Mouse (Mus musculus) C2C12 (cell line): ENCODE results near the gene Yars. TPM values are rescaled to one million over a fixed set of nuclear protein-coding genes. Genes with fewer than 3 reads are reported as not detected.

Experiments used
- H3K27me3 ChIP-seq: one replicate; pipeline ENCODE4 v1.6.1; 2011; ENCODE audit not compliant: control insufficient read depth, insufficient read depth, insufficient read length
- H3K36me3 ChIP-seq: one replicate; pipeline ENCODE4 v1.6.1; 2011; ENCODE audit not compliant: control insufficient read depth, insufficient read depth
- H3K4me3 ChIP-seq: one replicate; pipeline ENCODE4 v1.5.1; 2011; ENCODE audit warnings: mild to moderate bottlenecking, control low read depth; ENCODE audit not compliant: poor library complexity, insufficient read depth, severe bottlenecking
- H3K79me2 ChIP-seq: one replicate; pipeline ENCODE4 v1.6.1; 2011; ENCODE audit not compliant: control insufficient read depth, insufficient read depth
- H3K79me3 ChIP-seq: one replicate; pipeline ENCODE4 v1.6.1; 2011; ENCODE audit warnings: low read depth, control low read depth
- H3ac ChIP-seq: one replicate; pipeline ENCODE3; 2011; ENCODE audit warnings: low read depth; ENCODE audit not compliant: control insufficient read depth, insufficient read length
- CEBPB ChIP-seq: IDR thresholded peaks from one replicate; pipeline ENCODE4 v1.6.1; 2011; ENCODE audit warnings: low read depth, mild to moderate bottlenecking, control low read depth, moderate library complexity
- CTCF ChIP-seq: IDR thresholded peaks from one replicate; pipeline ENCODE4 v1.5.1; 2011; ENCODE audit not compliant: control insufficient read depth, insufficient read depth, insufficient read length
- FOSL1 ChIP-seq: IDR thresholded peaks from one replicate; pipeline ENCODE4 v1.8.0; 2011; ENCODE audit warnings: mild to moderate bottlenecking, low read length; ENCODE audit not compliant: poor library complexity, insufficient read depth, severe bottlenecking
- MAX ChIP-seq: IDR thresholded peaks from one replicate; pipeline ENCODE4 v1.6.1; 2011; ENCODE audit warnings: mild to moderate bottlenecking, control low read depth
- MYOD1 ChIP-seq: IDR thresholded peaks from one replicate; pipeline ENCODE4 v1.6.1; 2011; ENCODE audit warnings: low read depth; ENCODE audit not compliant: control insufficient read depth, insufficient read length
- MYOG ChIP-seq: IDR thresholded peaks from one replicate; pipeline ENCODE4 v1.6.1; 2011; ENCODE audit not compliant: control insufficient read depth, insufficient read length; ENCODE audit errors: extremely low read depth
- USF1 ChIP-seq: IDR thresholded peaks from one replicate; pipeline ENCODE4 v1.6.1; 2011; ENCODE audit warnings: low read depth, mild to moderate bottlenecking, control low read depth, moderate library complexity
- polyA plus RNA-seq: library from polyadenylated mRNA; unstranded; fragments of >200 nt; fragmentation: generic; extraction: Trizol; gene quantifications from one replicate; pipeline ENCODE4 v1.2.1, GENCODE M21; 2012; ENCODE audit warnings: missing spikeins

Yars gene
- polyA plus RNA-seq, 1 experiment = 105 TPM

GRCm38 (mm10) chr4:129191691-129192090, 2.1 kb downstream of the Yars start:
- peaks cover 94% of the 10 kb centered on the region for H3K79me2 ChIP-seq
- no peaks in the 10 kb centered on the region for H3K27me3 ChIP-seq
- H3K79me3 ChIP-seq = peaks cover 74% of the 10 kb centered on the region
- no peak overlapping the region for H3K4me3 ChIP-seq
- peaks cover 34% of the 10 kb centered on the region for H3K36me3 ChIP-seq
- H3ac ChIP-seq = no peak overlapping the region
- TF ChIP-seq MAX (no peak), CTCF (no peak), MYOG (no peak), USF1 (no peak), FOSL1 (no peak), CEBPB (no peak), MYOD1 (no peak)

- Histone ChIP-seq H3K79me3 (peaks cover 65% of the 10 kb centered on the region), H3K79me2 (peaks cover 85% of the 10 kb centered on the region), H3ac (no peak overlapping the region), H3K36me3 (peaks cover 57% of the 10 kb centered on the region), H3K27me3 (no peaks in the 10 kb centered on the region), H3K4me3 (no peak overlapping the region)
- TF ChIP-seq MAX = no peak
- no peak for TF ChIP-seq MYOD1
- no peak for TF ChIP-seq USF1
- TF ChIP-seq CTCF = no peak
- TF ChIP-seq MYOG = no peak
- no peak for TF ChIP-seq FOSL1
Observed at GRCm38 (mm10) chr4:129194280-129194679, 4.7 kb downstream of the Yars start.

GRCm38 (mm10) chr4:129197514-129197913, 8.0 kb downstream of the Yars start:
- Histone ChIP-seq H3K79me2 (peaks cover 73% of the 10 kb centered on the region), H3ac (no peak overlapping the region), H3K27me3 (no peaks in the 10 kb centered on the region), H3K36me3 (peaks cover 81% of the 10 kb centered on the region), H3K79me3 (peaks cover 42% of the 10 kb centered on the region), H3K4me3 (no peak overlapping the region)
- TF ChIP-seq USF1 = no peak
- TF ChIP-seq MYOD1 = no peak
- TF ChIP-seq CTCF = no peak
- no peak for TF ChIP-seq MYOG
- no peak for TF ChIP-seq CEBPB
- TF ChIP-seq MAX = no peak
- no peak for TF ChIP-seq FOSL1

- H3ac ChIP-seq = no peak overlapping the region
- no peak overlapping the region for H3K4me3 ChIP-seq
- H3K79me3 ChIP-seq = peaks cover 5% of the 10 kb centered on the region
- peaks cover 83% of the 10 kb centered on the region for H3K36me3 ChIP-seq
- no peaks in the 10 kb centered on the region for H3K27me3 ChIP-seq
- peak; percentile 32 for TF ChIP-seq MAX
- TF ChIP-seq MYOG = no peak
- no peak for TF ChIP-seq CEBPB
- peak; percentile 71 for TF ChIP-seq FOSL1
- TF ChIP-seq CTCF = no peak
- TF ChIP-seq MYOD1 = no peak
- TF ChIP-seq USF1 = no peak
- H3K79me2 ChIP-seq = peaks cover 39% of the 10 kb centered on the region
Observed at GRCm38 (mm10) chr4:129204655-129205054, 15.1 kb downstream of the Yars start.

GRCm38 (mm10) chr4:129206792-129207191, 17.2 kb downstream of the Yars start:
- Histone ChIP-seq H3K4me3 (no peak overlapping the region), H3K36me3 (peaks cover 84% of the 10 kb centered on the region), H3ac (no peak overlapping the region), H3K27me3 (no peaks in the 10 kb centered on the region), H3K79me3 (peaks cover 1% of the 10 kb centered on the region), H3K79me2 (peaks cover 29% of the 10 kb centered on the region)
- no peak for TF ChIP-seq CTCF
- no peak for TF ChIP-seq MAX

GRCm38 (mm10) chr4:129209504-129209903, 19.9 kb downstream of the Yars start:
- Histone ChIP-seq H3K4me3 (no peak overlapping the region), H3K79me3 (peaks cover 1% of the 10 kb centered on the region), H3K27me3 (no peaks in the 10 kb centered on the region), H3K36me3 (peaks cover 86% of the 10 kb centered on the region), H3ac (no peak overlapping the region), H3K79me2 (peaks cover 10% of the 10 kb centered on the region)
- TF ChIP-seq CEBPB = no peak
- no peak for TF ChIP-seq MAX
- TF ChIP-seq MYOG = no peak
- TF ChIP-seq FOSL1 = no peak
- no peak for TF ChIP-seq USF1
